Mouse (Mus musculus): Measurements from ENCODE around the gene Ifnar1.

Ifnar1 gene

DNA sequence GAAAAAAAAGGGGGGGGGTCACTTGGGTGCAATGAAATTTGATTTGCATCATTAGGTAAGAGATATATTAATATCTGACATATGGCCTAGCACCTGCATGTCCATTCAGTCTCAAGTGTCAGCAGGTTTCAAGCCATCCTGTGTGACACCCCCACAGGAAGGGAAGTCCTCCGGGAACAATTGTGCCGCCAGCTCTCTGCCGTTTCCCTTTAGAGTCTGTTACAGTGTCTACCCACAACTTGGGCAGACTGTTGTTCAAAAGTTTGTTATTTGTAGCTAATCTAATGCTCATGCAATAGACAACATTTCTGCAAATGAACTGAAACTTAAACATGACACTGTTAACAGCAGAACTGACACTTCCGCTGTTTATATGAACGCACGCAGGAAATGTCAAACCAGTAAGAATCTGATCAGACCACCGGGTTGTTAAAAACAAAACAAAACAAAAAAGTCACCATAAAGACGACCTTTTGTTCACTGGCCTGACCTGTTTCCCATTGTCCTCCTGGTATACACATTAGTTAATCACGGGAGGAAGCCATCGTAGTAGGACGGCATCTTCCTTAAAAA is 23.9 kb upstream of the Ifnar1 start:
- DNase-seq (ENCODE audit: low spot score in 2 of 2) = no peak

GRCm38 (mm10) chr16:91461773-91462181 is 23.3 kb upstream of the Ifnar1 start:
- no peak for DNase-seq (ENCODE audit: low spot score in 2 of 2)

GRCm38 (mm10) chr16:91462644-91463043 is 22.4 kb upstream of the Ifnar1 start:
- no peak for DNase-seq (ENCODE audit: low spot score in 2 of 2)

DNA sequence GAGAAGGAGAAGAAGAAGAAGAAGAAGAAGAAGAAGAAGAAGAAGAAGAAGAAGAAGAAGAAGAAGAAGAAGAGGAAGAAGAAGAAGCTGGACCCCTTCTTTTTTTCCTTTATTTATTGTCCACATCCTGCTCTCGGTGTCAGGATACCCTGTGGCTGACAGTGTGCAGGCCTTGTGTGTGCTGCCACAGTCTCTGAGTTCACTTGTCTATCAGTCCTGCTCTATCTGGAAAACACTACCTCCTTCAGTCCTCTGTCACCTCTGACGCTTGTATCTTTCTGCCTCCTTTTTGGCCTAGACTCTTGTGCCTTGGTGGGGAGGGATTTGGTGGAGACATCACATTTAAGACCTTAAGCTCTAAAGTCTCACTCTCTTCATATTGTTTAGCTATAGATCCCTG is 21.6 kb upstream of the Ifnar1 start:
- no peak for DNase-seq (ENCODE audit: low spot score in 2 of 2)

DNA sequence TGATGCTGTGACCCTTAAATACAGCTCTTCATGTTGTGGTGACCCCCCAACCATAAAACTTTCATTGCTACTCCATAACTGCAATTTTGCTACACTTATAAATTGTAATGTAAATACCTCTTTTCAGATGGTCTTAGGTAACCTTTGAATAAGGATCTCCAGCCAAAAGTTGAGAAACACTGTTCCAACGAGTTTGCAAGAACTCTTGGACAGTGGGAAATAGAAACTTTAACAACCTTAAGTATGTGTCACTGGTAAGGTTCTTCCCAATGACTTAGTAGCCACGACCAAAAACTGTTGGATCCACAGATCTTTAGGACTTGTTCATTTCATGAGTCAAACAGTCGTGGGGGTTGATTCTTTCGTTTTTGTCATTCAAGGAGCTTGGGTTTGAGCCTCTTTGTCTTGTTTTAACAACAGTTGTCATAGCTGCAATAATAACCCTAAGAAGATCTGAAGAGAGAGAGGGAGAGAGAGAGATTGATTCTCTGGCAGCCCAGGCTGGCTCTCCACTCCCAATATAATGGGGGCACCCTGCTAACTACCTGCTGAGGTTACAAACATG is 21.1 kb upstream of the Ifnar1 start:
- no peak for DNase-seq (ENCODE audit: low spot score in 2 of 2)

GRCm38 (mm10) chr16:91464594-91465504 is 20.2 kb upstream of the Ifnar1 start:
- DNase-seq (ENCODE audit: low spot score in 2 of 2) = peak; percentile 72 to 88

GRCm38 (mm10) chr16:91465505-91466240 is 19.4 kb upstream of the Ifnar1 start:
- no peak for DNase-seq (ENCODE audit: low spot score in 2 of 2)

DNA sequence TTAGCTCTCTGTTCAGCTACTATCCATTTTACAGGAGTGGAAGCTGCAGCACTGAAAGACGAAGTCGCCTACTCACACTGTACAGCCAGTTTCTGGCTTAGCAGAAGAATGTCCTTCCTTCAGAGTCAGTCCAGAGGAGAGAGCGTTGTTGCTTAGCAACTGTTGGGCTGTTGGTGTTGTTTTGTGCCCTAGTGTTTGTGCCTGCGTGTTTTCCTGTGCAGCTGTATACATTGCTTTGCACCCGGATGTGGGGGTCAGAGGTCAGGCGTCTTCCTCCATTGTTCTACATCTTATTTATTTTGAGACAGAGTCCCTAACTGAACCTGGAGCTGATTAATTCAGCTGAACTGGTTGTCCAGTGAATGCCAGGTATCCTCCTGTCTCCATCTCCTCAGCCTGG is 18.5 kb upstream of the Ifnar1 start:
- no peak for DNase-seq (ENCODE audit: low spot score in 2 of 2)

GRCm38 (mm10) chr16:91470470-91470869 is 14.6 kb upstream of the Ifnar1 start:
- no peak for DNase-seq (ENCODE audit: low spot score in 2 of 2)

- DNase-seq (ENCODE audit: low spot score in 2 of 2) = no peak
Measured at GRCm38 (mm10) chr16:91471481-91471880, 13.6 kb upstream of the Ifnar1 start.

DNA sequence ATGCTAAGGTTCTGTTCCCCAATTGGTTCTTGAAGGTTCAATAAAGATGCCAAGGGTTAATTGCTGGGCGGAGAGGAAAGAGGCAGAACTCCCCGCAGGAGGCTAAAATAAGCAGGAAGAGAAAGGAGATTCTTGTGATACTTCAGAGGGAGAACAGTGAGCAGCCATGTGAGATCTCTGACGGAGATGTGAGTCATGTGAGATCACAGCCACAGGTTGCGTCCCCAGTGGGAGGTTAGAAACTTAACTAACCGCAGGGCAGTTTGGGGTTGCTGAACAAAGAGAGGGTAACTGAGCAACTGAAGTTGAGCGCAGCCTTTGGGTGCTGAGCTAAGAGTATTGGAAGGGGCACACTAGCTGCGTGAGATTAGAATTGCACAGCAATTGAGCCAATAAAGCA is 9.3 kb upstream of the Ifnar1 start:
- no peak for DNase-seq (ENCODE audit: low spot score in 2 of 2)

- DNase-seq (ENCODE audit: low spot score in 2 of 2) = no peak
Measured at GRCm38 (mm10) chr16:91478067-91478466, 7.0 kb upstream of the Ifnar1 start.

DNA sequence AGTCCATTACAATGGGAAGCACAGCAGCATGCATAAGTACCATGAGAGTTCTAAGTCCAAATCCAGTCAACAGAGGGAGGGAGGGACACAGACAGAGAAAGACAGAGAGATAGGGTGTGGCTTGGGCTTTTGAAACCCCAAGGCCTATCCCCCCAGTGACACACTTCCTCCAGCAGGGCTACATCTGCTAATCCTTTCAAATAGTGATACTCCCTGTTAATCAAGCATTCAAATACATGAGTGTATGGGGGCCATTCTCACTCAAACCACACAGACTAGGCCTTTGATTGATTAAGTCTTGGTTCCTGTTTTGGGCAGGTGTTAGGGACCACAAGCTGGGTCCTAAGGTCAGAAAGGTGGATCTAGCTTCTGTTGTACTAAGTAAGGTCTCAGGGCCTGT is 4.5 kb upstream of the Ifnar1 start:
- DNase-seq (ENCODE audit: low spot score in 2 of 2) = no peak

- no peak for DNase-seq (ENCODE audit: low spot score in 2 of 2)
Measured at GRCm38 (mm10) chr16:91484387-91484786, 651 bp upstream of the Ifnar1 start.

DNA sequence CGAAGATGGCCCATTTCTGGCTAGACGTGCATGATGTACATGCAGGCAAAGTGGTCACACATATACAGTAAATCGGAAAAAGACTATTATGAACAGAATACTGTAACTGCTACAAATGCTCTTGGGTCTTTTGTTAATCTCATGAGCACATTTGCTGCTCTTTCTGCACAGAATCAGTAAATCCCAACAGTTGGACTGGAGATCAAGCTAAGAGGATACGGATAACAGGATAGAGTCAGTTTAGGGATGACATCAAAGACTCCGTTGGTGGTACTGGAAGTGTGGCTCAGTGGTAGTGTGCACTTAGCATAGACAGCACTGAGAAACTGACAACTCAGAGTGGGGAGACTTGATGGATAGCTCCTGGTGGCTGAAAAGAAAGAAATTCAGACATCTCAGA is 803 bp downstream of the Ifnar1 start:
- no peak for DNase-seq (ENCODE audit: low spot score in 2 of 2)

GRCm38 (mm10) chr16:91488066-91488465 is 3.0 kb downstream of the Ifnar1 start:
- no peak for DNase-seq (ENCODE audit: low spot score in 2 of 2)

DNA sequence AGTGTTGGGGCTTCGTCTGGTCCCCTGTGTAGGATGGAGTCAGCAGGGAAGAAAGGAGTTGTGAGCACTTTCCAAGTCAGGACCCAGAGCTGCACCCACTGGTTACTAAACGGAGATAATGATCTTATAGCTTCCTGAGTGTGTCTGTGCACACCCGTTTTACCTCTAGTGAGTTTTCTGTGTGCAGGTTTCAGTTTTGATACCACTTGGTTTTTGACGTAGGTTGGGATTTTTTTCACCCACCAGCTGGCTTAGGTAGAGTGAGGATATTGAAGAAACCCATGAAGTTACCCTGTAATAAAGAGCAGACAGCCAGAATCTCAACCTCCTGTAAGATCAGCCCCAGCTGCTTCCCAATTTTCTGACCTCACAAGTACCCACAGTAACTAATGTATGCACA is 5.9 kb downstream of the Ifnar1 start:
- no peak for DNase-seq (ENCODE audit: low spot score in 2 of 2)

DNA sequence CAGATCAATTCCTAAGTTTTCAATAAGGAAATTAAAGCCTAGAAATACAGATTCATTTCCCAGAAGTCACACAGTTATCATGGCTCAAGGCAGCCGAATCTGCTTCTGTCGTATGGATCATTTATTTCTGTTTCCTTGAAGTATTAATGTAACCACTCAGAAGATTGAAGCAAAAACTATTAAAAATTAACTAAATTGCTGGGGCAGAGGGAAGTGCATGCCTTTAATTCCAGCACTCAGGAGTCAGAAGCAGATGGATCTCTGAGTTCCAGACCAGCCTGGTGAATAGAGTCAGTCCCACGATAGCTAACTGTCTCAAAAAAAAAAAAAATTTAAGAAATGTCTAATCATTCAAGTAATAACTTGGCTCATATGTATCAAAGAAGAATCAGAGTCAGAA is 6.4 kb downstream of the Ifnar1 start:
- no peak for DNase-seq (ENCODE audit: low spot score in 2 of 2)

- DNase-seq (ENCODE audit: low spot score in 2 of 2) = no peak
Measured at GRCm38 (mm10) chr16:91495501-91495900, 10.5 kb downstream of the Ifnar1 start.

- no peak for DNase-seq (ENCODE audit: low spot score in 2 of 2)
Measured at GRCm38 (mm10) chr16:91496206-91496605, 11.2 kb downstream of the Ifnar1 start.

GRCm38 (mm10) chr16:91496766-91497165 is 11.7 kb downstream of the Ifnar1 start:
- DNase-seq (ENCODE audit: low spot score in 2 of 2) = no peak

GRCm38 (mm10) chr16:91498041-91498440 is 13.0 kb downstream of the Ifnar1 start:
- no peak for DNase-seq (ENCODE audit: low spot score in 2 of 2)
